Comparison of ENCODE assay signal across 24 mouse cellular contexts in the genomic region with DNA sequence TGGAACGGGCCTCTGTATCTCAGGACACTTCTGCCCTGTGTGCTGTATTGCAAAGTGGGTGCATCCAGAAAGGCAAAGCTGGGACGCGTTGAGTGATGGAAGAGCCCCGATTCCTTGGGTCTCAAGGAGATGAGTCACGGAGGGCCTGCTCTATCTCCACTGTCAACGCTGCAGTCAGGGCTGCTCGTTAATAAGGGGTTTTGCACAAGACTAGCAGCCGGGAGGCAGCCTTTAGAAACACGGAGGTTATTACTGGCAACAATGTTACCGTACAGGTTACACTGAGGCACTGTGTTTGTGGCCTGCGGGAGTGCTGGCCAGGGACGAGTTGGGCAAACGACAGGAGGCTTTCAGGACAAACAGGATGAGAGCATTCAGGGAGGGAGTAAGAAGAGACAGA. TPM values are rescaled to one million over a fixed set of nuclear protein-coding genes. Genes with fewer than 3 reads are reported as not detected.
"Had no signal": no experiment of that assay in that cellular context is flagged by ENCODE, and none has a peak within 500 bp of the region (broad histone marks: within the 10 kb centered on the region; RNA-seq: fewer than 3 reads in every experiment).

No protein-coding gene starts in this region.

- DNase-seq: kidney, postnatal 10 days; kidney, postnatal 4 days; left cerebral cortex, postnatal 4 days; lung, adult 2 months; lung, postnatal 36 days; midbrain, embryonic 14.5 days; right cerebral cortex, postnatal 14 days; thymus, adult 2 months; thymus, postnatal 36 days had no signal

- H3K4me1 ChIP-seq: limb, embryonic 13.5 days; liver, embryonic 15.5 days; neural tube, embryonic 12.5 days had no signal

- H3K9ac ChIP-seq: limb, embryonic 13.5 days; liver, embryonic 15.5 days; neural tube, embryonic 12.5 days had no signal

- H3K9me3 ChIP-seq: limb, embryonic 13.5 days; liver, embryonic 15.5 days; neural tube, embryonic 12.5 days had no signal

- H3K27ac ChIP-seq: limb, embryonic 13.5 days; liver, embryonic 15.5 days; neural tube, embryonic 12.5 days had no signal

- H3K4me3 ChIP-seq: limb, embryonic 13.5 days; liver, embryonic 15.5 days; neural tube, embryonic 12.5 days had no signal

- H3K4me2 ChIP-seq: limb, embryonic 13.5 days; liver, embryonic 11.5 days; liver, embryonic 15.5 days; neural tube, embryonic 12.5 days had no signal

- H3K27me3 ChIP-seq: neural tube, embryonic 12.5 days had no signal

- H3K36me3 ChIP-seq: limb, embryonic 13.5 days; liver, embryonic 15.5 days; neural tube, embryonic 12.5 days had no signal

- ATAC-seq: lung, postnatal 0 days had no signal

RNA-seq across cellular contexts. Expression of a gene that starts 1.4 kb away (rescaled TPM):
- total RNA-seq: layer of hippocampus, postnatal 14 days; left cerebral cortex, adult 18-20 months; left cerebral cortex, postnatal 10 days; left cerebral cortex, postnatal 4 days; megakaryocyte progenitor cell, adult 5-6 weeks; monocyte, adult 5-6 weeks; neutrophil, adult 5-6 weeks had no signal
- polyA plus RNA-seq: kidney, embryonic 14.5 days; limb, embryonic 13.5 days; liver, embryonic 11.5 days; liver, embryonic 15.5 days; lung, adult 2 months; lung, postnatal 0 days; midbrain, embryonic 14.5 days; neural tube, embryonic 12.5 days; spleen, adult 2 months; stomach, embryonic 16.5 days had no signal

RNA-seq across cellular contexts. Expression of a gene that starts 39.9 kb away (rescaled TPM):
- total RNA-seq: layer of hippocampus, adult 8-10 months; layer of hippocampus, postnatal 14 days; left cerebral cortex, adult 18-20 months; left cerebral cortex, postnatal 10 days; left cerebral cortex, postnatal 4 days; megakaryocyte progenitor cell, adult 5-6 weeks; monocyte, adult 5-6 weeks; neutrophil, adult 5-6 weeks had no signal
- polyA plus RNA-seq: kidney, embryonic 14.5 days; limb, embryonic 13.5 days; liver, embryonic 11.5 days; liver, embryonic 15.5 days; lung, postnatal 0 days; midbrain, embryonic 14.5 days; neural tube, embryonic 12.5 days; spleen, adult 2 months; stomach, embryonic 16.5 days; thymus, adult 2 months had no signal

RNA-seq across cellular contexts. Expression of a gene that starts 46.1 kb away (rescaled TPM):
- total RNA-seq: monocyte, adult 5-6 weeks had no signal
